Mouse (Mus musculus) intestine, embryonic 16.5 days (tissue): Measurements from ENCODE around the gene Ssbp3. TPM values are rescaled to one million over a fixed set of nuclear protein-coding genes. Genes with fewer than 3 reads are reported as not detected.

ENCODE experiments used
- ATAC-seq: fragments of 200-750 bp; cut with Nextera tagmentation; 2 replicates; pipeline ENCODE4 v1.8.0; 2017; ENCODE audit warnings: moderate TSS enrichment, moderate library complexity
- H3K27ac ChIP-seq: fragments of 300-500 bp; sonication (generic); 2 replicates; pipeline ENCODE4 v1.5.1; 2014; ENCODE audit warnings: mild to moderate bottlenecking, low read length
- H3K27me3 ChIP-seq: fragments of 300-500 bp; sonication (generic); replicated peaks from 2 replicates; pipeline ENCODE4 v1.6.1; 2014; ENCODE audit warnings: low read length, control low read depth, mixed read lengths; ENCODE audit not compliant: control insufficient read depth, insufficient read depth
- H3K36me3 ChIP-seq: fragments of 300-500 bp; sonication (generic); 2 replicates; pipeline ENCODE4 v1.6.1; 2014; ENCODE audit warnings: low read length, control low read depth; ENCODE audit not compliant: control insufficient read depth, insufficient read depth
- H3K4me1 ChIP-seq: fragments of 300-500 bp; sonication (generic); 2 replicates; pipeline ENCODE4 v1.6.1; 2014; ENCODE audit warnings: low read length, control low read depth, mixed read lengths; ENCODE audit not compliant: control insufficient read depth, insufficient read depth
- H3K4me2 ChIP-seq: fragments of 300-500 bp; sonication (generic); 2 replicates; pipeline ENCODE4 v1.6.1; 2014; ENCODE audit warnings: low read depth, low read length, control low read depth
- H3K4me3 ChIP-seq: fragments of 300-500 bp; sonication (generic); 2 replicates; pipeline ENCODE4 v1.5.1; 2014; ENCODE audit warnings: mild to moderate bottlenecking, low read length
- H3K9ac ChIP-seq: fragments of 300-500 bp; sonication (generic); 2 replicates; pipeline ENCODE4 v1.6.1; 2014; ENCODE audit warnings: low read depth, low read length
- H3K9me3 ChIP-seq: fragments of 300-500 bp; sonication (generic); 2 replicates; pipeline ENCODE4 v1.6.1; 2016; ENCODE audit warnings: low read length, control low read depth; ENCODE audit not compliant: control insufficient read depth
- WGBS: fragments of 180-500 bp; shearing (Covaris S2); extraction: QIAGEN DNeasy Blood & Tissue Kit; methylation state at CpG from one replicate; pipeline ENCODE4 v1.1.7; 2014; 5-methylcytosine and 5-hydroxymethylcytosine counted together
- polyA plus RNA-seq: library from polyadenylated mRNA; unstranded; fragments of >200 nt; fragmentation: Nextera tagmentation; extraction: Ambion mirVana; gene quantifications from 2 replicates; pipeline ENCODE4 v1.2.1, GENCODE M21; 2015

Gene Ssbp3
- polyA plus RNA-seq, 1 experiment from 2014 or later, result 38.0 TPM

DNA sequence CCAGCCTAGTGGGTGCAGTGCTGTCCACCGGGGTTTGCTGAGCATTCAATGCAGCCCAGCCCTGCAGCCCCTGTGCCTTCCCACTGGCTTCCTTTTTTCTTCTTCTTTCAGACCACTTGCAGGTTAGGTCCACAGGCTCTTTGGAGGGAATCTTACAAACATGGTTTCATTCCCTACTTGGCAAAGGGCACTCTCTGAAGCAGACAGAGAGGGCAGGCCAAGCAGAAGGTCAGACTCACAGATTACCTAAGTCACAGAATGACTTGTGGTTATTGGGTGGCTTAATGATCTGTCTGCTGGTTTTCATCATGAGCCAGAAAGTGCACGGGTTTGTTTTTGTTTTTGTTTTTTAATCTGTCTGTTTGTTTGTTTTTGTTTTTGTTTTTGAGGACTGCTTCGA lies 93.8 kb downstream of the Ssbp3 start:
- no peak overlapping the region for H3K4me2 ChIP-seq
- H3K9me3 ChIP-seq, result no peaks in the 10 kb centered on the region
- no peak overlapping the region for H3K9ac ChIP-seq
- no peak overlapping the region for H3K4me3 ChIP-seq
- no peak overlapping the region for H3K27ac ChIP-seq
- no peaks in the 10 kb centered on the region for H3K36me3 ChIP-seq
- H3K4me1 ChIP-seq, result peaks cover 56% of the 10 kb centered on the region
- no peaks in the 10 kb centered on the region for H3K27me3 ChIP-seq
- WGBS, result 68% methylated on average over 3 of the region's 3 CpGs
- no peak for ATAC-seq

DNA sequence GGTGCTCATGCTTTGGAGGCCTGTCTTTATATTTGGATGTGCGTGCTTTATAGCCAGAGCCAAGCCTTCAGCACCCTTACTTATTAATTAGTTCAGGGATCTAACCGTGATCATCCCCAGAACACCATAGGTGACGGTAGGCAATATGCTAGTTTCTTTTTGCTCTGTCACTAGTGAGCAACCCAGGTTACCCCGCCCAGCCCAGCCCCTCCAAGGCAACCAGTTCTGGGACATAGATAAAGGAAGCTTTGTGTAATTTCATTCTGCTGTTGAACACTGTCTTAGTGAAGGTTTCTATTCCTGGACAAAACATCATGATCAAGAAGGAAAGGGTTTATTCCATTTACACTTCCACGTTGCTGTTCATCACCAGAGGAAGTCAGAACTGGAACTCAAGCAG lies 94.7 kb downstream of the Ssbp3 start:
- Histone ChIP-seq H3K27ac (peak overlapping the region; percentile 87; the same call in 1 of the 2 replicates), H3K4me3 (no peak overlapping the region), H3K9ac (no peak overlapping the region), H3K4me2 (no peak overlapping the region), H3K36me3 (no peaks in the 10 kb centered on the region), H3K9me3 (no peaks in the 10 kb centered on the region), H3K27me3 (no peaks in the 10 kb centered on the region), H3K4me1 (peaks cover 52% of the 10 kb centered on the region)
- no peak for ATAC-seq
- 60% methylated on average over 5 of the region's 5 CpGs for WGBS

GRCm38 (mm10) chr4:107006229-107006628 lies 95.7 kb downstream of the Ssbp3 start:
- Histone ChIP-seq H3K27ac (peak overlapping the region; percentile 87), H3K27me3 (no peaks in the 10 kb centered on the region), H3K4me3 (no peak overlapping the region), H3K9me3 (no peaks in the 10 kb centered on the region), H3K4me2 (peak overlapping the region; percentile 31), H3K9ac (peak overlapping the region; percentile 35), H3K4me1 (peaks cover 42% of the 10 kb centered on the region), H3K36me3 (no peaks in the 10 kb centered on the region)
- 45% methylated on average over 4 of the region's 4 CpGs for WGBS
- ATAC-seq, result peak; percentile 64

DNA sequence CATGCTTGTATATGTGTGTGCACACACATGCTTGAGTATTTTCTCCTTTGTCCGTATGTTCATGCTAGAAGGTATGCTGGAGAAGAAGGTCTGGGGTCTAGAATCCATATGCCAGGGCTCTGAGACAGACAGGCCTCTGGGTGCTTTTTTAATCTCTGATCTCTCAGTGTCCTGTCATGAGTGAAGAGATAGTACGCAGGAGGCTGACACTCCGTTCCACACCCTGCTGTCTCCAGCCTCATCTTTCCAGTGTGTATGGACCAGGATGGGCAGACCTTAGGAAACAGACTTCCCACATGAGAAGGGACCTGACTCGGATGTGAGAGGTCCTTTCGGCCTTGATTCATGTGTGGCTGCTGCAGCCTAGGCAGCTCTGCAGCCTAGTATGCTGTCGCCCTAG lies 96.3 kb downstream of the Ssbp3 start:
- H3K9ac ChIP-seq, result no peak overlapping the region
- H3K4me2 ChIP-seq, result no peak overlapping the region
- peaks cover 38% of the 10 kb centered on the region for H3K4me1 ChIP-seq
- H3K9me3 ChIP-seq, result no peaks in the 10 kb centered on the region
- no peak overlapping the region for H3K4me3 ChIP-seq
- no peak for ATAC-seq
- 91% methylated on average over 6 of the region's 6 CpGs for WGBS
- no peaks in the 10 kb centered on the region for H3K36me3 ChIP-seq
- H3K27ac ChIP-seq, result peak overlapping the region; percentile 75
- H3K27me3 ChIP-seq, result no peaks in the 10 kb centered on the region

DNA sequence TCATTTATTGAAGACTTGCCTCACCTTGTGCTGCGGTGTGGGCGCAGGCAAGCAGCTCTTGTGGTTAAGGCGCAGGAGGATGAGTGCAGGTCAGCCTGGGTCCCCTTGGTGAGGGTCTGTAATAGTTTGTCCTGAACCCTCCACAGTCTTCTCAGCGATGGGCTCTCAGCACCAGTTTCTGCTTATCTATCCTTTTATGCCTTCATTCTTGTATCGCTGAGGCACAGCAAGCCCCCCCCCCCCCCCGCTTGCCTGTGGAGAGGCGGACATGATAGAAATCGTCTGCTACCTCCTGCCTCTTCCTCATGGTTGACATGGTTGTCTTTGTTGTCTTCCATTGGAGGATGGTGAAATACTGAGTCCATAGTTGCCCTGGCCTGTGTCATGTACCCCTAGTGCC lies 96.9 kb downstream of the Ssbp3 start:
- no peak overlapping the region for H3K4me3 ChIP-seq
- H3K27ac ChIP-seq, result peak overlapping the region; percentile 75
- ATAC-seq, result no peak
- no peaks in the 10 kb centered on the region for H3K9me3 ChIP-seq
- no peak overlapping the region for H3K9ac ChIP-seq
- H3K4me1 ChIP-seq, result peaks cover 33% of the 10 kb centered on the region
- no peak overlapping the region for H3K4me2 ChIP-seq
- no peaks in the 10 kb centered on the region for H3K27me3 ChIP-seq
- WGBS, result 93% methylated on average over 8 of the region's 8 CpGs
- no peaks in the 10 kb centered on the region for H3K36me3 ChIP-seq

DNA sequence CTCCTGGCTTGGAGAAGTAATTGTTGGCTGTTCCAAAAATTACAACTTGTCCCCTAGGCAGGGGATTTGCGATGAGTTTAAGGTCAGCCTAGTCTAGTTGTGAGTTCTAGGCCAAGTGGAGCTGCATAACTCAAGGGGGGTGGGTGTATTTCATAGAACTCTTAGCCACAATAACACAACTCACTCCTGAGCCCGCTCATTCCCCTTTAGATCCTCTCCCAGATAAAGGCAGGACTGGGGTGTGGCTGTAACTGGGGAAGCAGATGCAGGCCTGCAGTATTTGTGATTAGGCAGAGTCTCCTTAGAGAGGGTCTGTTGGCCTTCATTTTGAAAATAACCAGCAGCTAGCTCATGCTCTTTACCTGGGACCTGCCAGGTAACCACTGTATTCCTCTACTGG lies 97.7 kb downstream of the Ssbp3 start:
- ATAC-seq, result no peak
- 85% methylated on average over 2 of the region's 2 CpGs for WGBS
- H3K4me2 ChIP-seq, result no peak overlapping the region

GRCm38 (mm10) chr4:107009548-107009947 lies 99.0 kb downstream of the Ssbp3 start:
- H3K4me1 ChIP-seq, result peaks cover 28% of the 10 kb centered on the region
- no peaks in the 10 kb centered on the region for H3K9me3 ChIP-seq
- H3K27ac ChIP-seq, result no peak overlapping the region
- 92% methylated on average over 7 of the region's 7 CpGs for WGBS
- H3K4me3 ChIP-seq, result no peak overlapping the region
- H3K9ac ChIP-seq, result no peak overlapping the region
- no peaks in the 10 kb centered on the region for H3K27me3 ChIP-seq
- no peak overlapping the region for H3K4me2 ChIP-seq
- H3K36me3 ChIP-seq, result no peaks in the 10 kb centered on the region
- ATAC-seq, result no peak

More for the DNA sequence above, 97.7 kb downstream of the Ssbp3 start:
- H3K36me3 ChIP-seq, result no peaks in the 10 kb centered on the region
- no peaks in the 10 kb centered on the region for H3K9me3 ChIP-seq
- no peak overlapping the region for H3K27ac ChIP-seq
- no peak overlapping the region for H3K4me3 ChIP-seq
- no peak overlapping the region for H3K9ac ChIP-seq
- H3K4me1 ChIP-seq, result peaks cover 27% of the 10 kb centered on the region
- no peaks in the 10 kb centered on the region for H3K27me3 ChIP-seq

GRCm38 (mm10) chr4:107011325-107012004 lies 101.0 kb downstream of the Ssbp3 start:
- H3K36me3 ChIP-seq, result no peaks in the 10 kb centered on the region
- ATAC-seq, result no peak
- H3K27me3 ChIP-seq, result no peaks in the 10 kb centered on the region
- no peaks in the 10 kb centered on the region for H3K9me3 ChIP-seq
- H3K4me2 ChIP-seq, result no peak overlapping the region
- no peak overlapping the region for H3K4me3 ChIP-seq
- no peak overlapping the region for H3K9ac ChIP-seq
- H3K27ac ChIP-seq, result no peak overlapping the region
- 86% methylated on average over 8 of the region's 8 CpGs for WGBS
- H3K4me1 ChIP-seq, result peaks cover 33% of the 10 kb centered on the region

DNA sequence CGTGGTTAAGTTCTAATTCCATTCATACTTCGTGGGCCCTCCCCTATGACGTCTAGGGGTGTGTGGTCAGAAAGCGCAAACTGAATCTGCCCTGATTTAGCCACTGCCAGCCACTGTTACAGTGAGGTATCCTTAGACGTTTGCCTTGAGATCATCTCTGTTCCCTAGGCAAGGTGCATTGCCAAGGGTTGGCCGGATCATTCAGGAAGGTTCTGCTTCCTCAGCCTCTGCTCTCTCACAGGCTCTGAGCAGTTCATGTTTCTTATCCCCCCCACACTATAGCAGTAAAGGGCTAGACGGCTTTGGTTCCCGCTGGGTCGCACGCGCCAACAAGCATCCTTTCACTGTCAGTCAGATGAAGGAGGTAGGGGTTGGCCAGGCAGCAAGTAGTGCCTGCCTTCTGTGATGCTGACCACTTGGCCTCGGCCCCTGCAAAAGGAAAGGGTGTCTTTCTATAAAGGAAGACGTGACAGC lies 101.5 kb downstream of the Ssbp3 start:
- H3K27ac ChIP-seq, result no peak overlapping the region
- 71% methylated on average over 13 of the region's 13 CpGs for WGBS
- no peaks in the 10 kb centered on the region for H3K27me3 ChIP-seq
- no peaks in the 10 kb centered on the region for H3K9me3 ChIP-seq
- ATAC-seq, result no peak
- no peak overlapping the region for H3K4me3 ChIP-seq
- H3K4me1 ChIP-seq, result peaks cover 32% of the 10 kb centered on the region
- H3K4me2 ChIP-seq, result no peak overlapping the region
- H3K9ac ChIP-seq, result no peak overlapping the region
- no peaks in the 10 kb centered on the region for H3K36me3 ChIP-seq

- ATAC-seq, result no peak
- Histone ChIP-seq H3K4me3 (no peak overlapping the region), H3K27me3 (no peaks in the 10 kb centered on the region), H3K36me3 (no peaks in the 10 kb centered on the region), H3K4me2 (no peak overlapping the region), H3K9ac (no peak overlapping the region), H3K4me1 (peaks cover 30% of the 10 kb centered on the region), H3K27ac (no peak overlapping the region), H3K9me3 (no peaks in the 10 kb centered on the region)
- WGBS, result 86% methylated on average over 3 of the region's 3 CpGs
Measured at GRCm38 (mm10) chr4:107012574-107012973, 102.1 kb downstream of the Ssbp3 start.
